Mouse (Mus musculus): ENCODE results near the gene Kcne4. TPM values are rescaled to one million over a fixed set of nuclear protein-coding genes. Genes with fewer than 3 reads are reported as not detected.
"Not testable (repeated sequence)": the region's sequence is repeated elsewhere in the genome, so short reads cannot be mapped to it uniquely, and the experiment has no call there.

Kcne4 gene
- polyA plus RNA-seq (2015; fragmentation: Nextera tagmentation; extraction: Ambion mirVana), result 1.6 and 1.9 TPM in 2 replicates

DNA sequence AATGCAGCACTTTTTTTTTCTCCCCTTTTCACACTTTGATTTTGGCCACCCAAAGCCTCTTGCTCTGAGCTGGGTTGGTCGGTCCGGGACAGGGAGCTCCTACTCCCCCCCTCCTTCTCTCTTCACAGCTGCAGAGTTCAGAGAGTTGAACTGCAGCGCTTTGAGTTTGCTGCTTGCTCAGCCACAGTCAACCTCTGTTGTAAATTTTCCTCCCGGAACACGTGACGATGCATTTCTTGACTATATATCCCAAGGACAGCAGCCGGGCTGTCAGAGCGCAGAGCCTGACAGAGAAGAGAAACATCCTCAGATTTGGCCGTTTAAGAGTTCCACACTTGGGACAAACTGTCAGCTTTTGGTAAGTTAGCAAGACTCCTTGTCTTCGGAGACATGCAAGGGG is at the start of gene Kcne4:
Gene Kcne4, plus strand, starts transcription at position 120 of the 400 bp plus-strand sequence.
- peaks cover under 1% of the 10 kb centered on the region; the same call in 1 of the 2 replicates for H3K4me1 ChIP-seq
- 78% methylated on average over 10 of the region's 10 CpGs for WGBS
- H3K4me2 ChIP-seq, result no peak within 1 kb of the TSS
- no peaks in the 10 kb centered on the region for H3K36me3 ChIP-seq (replicated peaks)
- H3K27me3 ChIP-seq (replicated peaks), result no peaks in the 10 kb centered on the region
- no peak for ATAC-seq (replicated peaks)
- H3K9ac ChIP-seq, result no peak within 1 kb of the TSS
- H3K4me3 ChIP-seq, result no peak within 1 kb of the TSS
- H3K9me3 ChIP-seq, result no peaks in the 10 kb centered on the region
- H3K27ac ChIP-seq, result no peak within 1 kb of the TSS

DNA sequence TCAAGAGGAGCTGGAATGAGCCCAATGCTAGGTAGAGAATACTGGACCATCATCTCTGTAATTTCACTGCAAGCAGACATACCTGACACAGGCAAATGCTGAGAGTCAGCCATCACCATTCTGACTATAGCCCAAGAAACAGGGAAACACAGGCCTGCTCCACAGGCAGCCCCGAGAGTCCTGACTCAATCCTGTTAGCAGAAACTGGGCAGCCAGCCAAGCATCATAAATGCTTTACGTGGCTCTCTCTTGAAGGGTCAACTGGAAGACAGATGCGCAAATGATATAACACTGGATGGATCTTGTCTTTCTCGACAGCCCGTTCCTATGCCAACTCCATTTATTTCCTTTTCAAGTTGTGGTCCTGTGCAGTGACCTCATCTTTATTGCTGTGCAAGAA is 34.7 kb upstream of the Kcne4 start:
- Histone ChIP-seq H3K4me2 (no peak overlapping the region), H3K27me3 (replicated peaks) (no peaks in the 10 kb centered on the region), H3K4me3 (no peak overlapping the region), H3K4me1 (no peaks in the 10 kb centered on the region), H3K9me3 (no peaks in the 10 kb centered on the region), H3K9ac (no peak overlapping the region), H3K36me3 (replicated peaks) (no peaks in the 10 kb centered on the region), H3K27ac (no peak overlapping the region)
- 53% methylated on average over 5 of the region's 5 CpGs for WGBS
- ATAC-seq (replicated peaks), result peak; percentile 85

DNA sequence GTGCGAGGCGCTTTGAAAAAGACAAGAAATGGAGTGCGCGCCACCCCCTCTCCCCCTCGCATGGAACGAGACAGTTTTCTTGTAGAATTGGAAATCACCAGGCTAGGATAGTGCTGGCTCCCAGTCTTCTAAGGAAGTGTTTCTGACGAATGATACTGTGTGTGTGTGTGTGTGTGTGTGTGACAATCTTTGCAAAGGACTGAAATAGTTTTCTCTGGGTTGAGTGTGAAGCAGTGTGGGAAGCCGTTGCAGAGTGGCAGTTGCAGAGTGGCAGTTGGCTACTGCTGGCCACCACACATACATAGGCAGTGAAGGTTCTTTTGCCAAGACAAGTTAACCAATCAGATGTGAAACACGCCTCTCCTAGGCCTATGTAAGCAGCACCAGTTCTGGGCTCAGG is 31.6 kb upstream of the Kcne4 start:
- H3K9ac ChIP-seq; H3K4me3 ChIP-seq; H3K4me1 ChIP-seq; H3K9me3 ChIP-seq; H3K36me3 ChIP-seq (replicated peaks); ATAC-seq (replicated peaks); H3K4me2 ChIP-seq; H3K27ac ChIP-seq; H3K27me3 ChIP-seq (replicated peaks): not testable (repeated sequence)
- 95% methylated on average over 9 of the region's 9 CpGs for WGBS

DNA sequence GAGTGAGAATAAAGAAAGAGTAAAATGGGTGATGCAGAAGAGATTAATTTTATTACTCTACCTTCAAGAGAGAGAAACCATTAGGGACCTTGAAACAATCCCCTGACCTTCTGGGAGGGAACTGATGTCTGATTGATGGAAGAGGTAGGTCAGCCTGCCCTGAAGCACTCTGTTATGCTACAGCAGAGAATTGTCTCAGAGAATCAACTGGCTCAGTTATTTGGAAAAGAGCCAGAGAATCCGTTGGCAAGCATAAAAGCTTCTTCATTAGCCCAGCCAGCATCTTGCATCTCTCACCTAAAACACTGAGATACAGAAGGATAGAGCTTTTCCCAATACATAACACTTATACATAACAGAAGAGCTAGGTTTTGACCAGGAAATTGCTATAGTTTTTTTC is 26.8 kb upstream of the Kcne4 start:
- Histone ChIP-seq H3K36me3 (replicated peaks) (no peaks in the 10 kb centered on the region), H3K9ac (no peak overlapping the region), H3K4me2 (no peak overlapping the region), H3K4me1 (no peaks in the 10 kb centered on the region), H3K27me3 (replicated peaks) (no peaks in the 10 kb centered on the region), H3K27ac (no peak overlapping the region), H3K4me3 (no peak overlapping the region), H3K9me3 (no peaks in the 10 kb centered on the region)
- no peak for ATAC-seq (replicated peaks)
- WGBS, result 32% methylated on average over 1 of the region's 1 CpGs

DNA sequence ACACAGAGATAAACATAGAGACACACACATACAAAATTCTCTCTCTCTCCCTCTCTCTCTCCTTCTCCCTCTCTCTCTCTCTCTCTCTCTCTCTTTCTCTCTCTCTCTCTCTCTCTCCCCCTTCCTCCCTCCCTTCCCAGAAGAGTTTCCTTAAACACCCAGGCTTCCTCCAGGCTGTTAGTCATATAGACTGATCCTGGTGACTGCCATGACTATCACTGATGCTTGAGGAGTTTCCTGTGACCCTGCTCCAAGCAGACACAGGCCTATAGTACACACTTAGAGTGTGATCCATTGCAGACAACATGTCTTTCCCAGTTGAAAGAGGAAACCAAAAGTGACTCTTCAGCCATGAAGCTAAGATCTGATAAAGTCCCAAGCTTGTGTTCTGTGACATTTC is 9.1 kb upstream of the Kcne4 start:
- Histone ChIP-seq H3K9me3 (no peaks in the 10 kb centered on the region), H3K36me3 (replicated peaks) (no peaks in the 10 kb centered on the region)
- no peak for ATAC-seq (replicated peaks)

DNA sequence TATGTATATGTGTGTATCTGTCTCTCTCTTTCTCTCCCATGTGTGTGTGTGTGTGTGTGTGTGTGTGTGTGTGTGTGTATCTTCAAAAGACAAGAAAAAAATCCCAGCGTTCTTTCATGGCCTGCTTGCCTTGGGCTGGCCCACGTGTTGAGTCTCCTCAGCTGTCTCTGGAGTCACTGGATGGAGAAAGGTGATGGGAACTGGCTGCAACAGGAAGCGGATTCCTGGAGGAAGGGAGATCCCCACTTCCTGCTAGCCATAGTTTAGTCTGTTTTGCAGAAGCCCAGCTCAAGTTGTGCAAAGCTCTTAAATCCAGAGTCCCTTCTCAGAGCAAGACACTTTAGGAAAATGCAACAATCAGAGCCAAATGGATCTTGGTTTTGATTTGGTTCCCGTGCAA is 6.7 kb upstream of the Kcne4 start:
- 72% methylated on average over 4 of the region's 4 CpGs for WGBS
- no peak for ATAC-seq (replicated peaks)
- Histone ChIP-seq H3K27ac (no peak overlapping the region), H3K4me2 (no peak overlapping the region), H3K36me3 (replicated peaks) (no peaks in the 10 kb centered on the region), H3K4me3 (no peak overlapping the region), H3K9ac (no peak overlapping the region), H3K4me1 (no peaks in the 10 kb centered on the region), H3K9me3 (no peaks in the 10 kb centered on the region), H3K27me3 (replicated peaks) (no peaks in the 10 kb centered on the region)

More for the DNA sequence above, 9.1 kb upstream of the Kcne4 start:
- Histone ChIP-seq H3K4me2 (no peak overlapping the region), H3K9ac (no peak overlapping the region), H3K27me3 (replicated peaks) (no peaks in the 10 kb centered on the region), H3K27ac (no peak overlapping the region), H3K4me3 (no peak overlapping the region), H3K4me1 (no peaks in the 10 kb centered on the region)

DNA sequence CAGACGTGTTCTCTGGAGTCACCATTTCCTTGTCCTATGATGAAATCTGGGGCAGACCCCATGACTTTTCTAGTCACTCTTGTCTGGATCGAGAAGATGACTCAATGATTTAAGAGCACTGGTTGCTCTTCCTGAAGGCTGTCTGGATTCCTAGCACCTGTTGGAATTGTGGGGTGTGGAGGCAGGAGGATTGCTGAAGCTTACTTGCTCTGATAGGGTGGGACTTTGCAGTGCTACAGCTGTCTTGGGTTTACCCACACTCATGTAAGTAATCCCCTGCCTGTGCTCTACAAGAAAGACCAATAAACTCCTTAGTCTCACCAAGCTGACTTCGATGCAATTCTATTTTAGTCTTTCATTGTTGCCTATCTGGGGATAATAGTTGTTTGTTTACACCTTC is 5.7 kb upstream of the Kcne4 start:
- H3K4me3 ChIP-seq, result no peak overlapping the region
- H3K9me3 ChIP-seq, result no peaks in the 10 kb centered on the region
- WGBS, result 93% methylated on average over 3 of the region's 3 CpGs
- no peaks in the 10 kb centered on the region for H3K27me3 ChIP-seq (replicated peaks)
- H3K4me2 ChIP-seq, result no peak overlapping the region
- H3K9ac ChIP-seq, result no peak overlapping the region
- H3K36me3 ChIP-seq (replicated peaks), result no peaks in the 10 kb centered on the region
- no peak overlapping the region for H3K27ac ChIP-seq
- H3K4me1 ChIP-seq, result no peaks in the 10 kb centered on the region
- no peak for ATAC-seq (replicated peaks)

DNA sequence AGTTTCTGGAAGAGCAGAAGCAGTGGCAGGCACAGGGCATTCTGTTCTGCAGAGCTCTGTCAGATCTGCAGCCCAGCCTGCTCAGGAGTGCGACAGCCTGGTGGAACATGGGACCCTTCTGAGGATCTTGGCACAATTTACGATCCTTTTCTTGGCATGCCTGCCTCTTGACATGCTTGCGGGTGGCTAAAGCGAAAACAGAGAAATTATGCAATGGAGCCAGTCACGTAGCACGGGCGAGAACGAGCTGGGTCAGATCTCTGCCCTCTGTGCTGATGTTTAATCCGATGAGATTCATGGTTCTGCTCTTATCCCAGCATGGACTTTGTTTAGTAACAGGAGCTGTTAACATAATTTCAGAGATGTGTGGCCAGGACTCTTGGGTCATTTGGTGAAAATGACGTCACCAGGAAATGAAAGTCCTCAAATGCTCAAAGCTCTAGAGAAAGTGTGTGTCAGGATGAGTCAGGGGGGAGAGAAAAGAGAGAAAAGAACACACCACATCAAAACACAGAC is 4.5 kb upstream of the Kcne4 start:
- Histone ChIP-seq H3K27me3 (replicated peaks) (no peaks in the 10 kb centered on the region), H3K4me1 (no peaks in the 10 kb centered on the region), H3K36me3 (replicated peaks) (no peaks in the 10 kb centered on the region), H3K9me3 (no peaks in the 10 kb centered on the region), H3K4me3 (no peak overlapping the region), H3K9ac (no peak overlapping the region), H3K4me2 (no peak overlapping the region), H3K27ac (no peak overlapping the region)
- no peak for ATAC-seq (replicated peaks)
- WGBS, result 75% methylated on average over 10 of the region's 10 CpGs

DNA sequence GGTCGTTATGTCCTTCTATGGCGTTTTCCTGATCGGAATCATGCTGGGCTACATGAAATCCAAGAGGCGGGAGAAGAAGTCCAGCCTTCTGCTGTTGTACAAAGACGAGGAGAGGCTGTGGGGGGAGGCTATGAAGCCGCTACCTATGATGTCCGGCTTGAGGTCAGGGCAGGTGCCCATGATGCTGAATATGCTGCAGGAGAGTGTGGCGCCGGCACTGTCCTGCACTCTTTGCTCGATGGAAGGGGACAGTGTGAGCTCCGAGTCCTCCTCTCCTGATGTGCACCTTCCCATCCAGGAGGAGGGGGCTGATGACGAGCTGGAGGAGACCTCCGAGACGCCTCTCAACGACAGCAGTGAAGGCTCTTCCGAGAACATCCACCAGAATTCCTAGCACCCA is 1.2 kb downstream of the Kcne4 start:
- ATAC-seq (replicated peaks), result no peak
- Histone ChIP-seq H3K27ac (no peak overlapping the region), H3K4me1 (peaks cover 7% of the 10 kb centered on the region; the same call in 1 of the 2 replicates), H3K36me3 (replicated peaks) (no peaks in the 10 kb centered on the region), H3K9ac (no peak overlapping the region), H3K4me3 (no peak overlapping the region), H3K4me2 (no peak overlapping the region), H3K9me3 (no peaks in the 10 kb centered on the region), H3K27me3 (replicated peaks) (no peaks in the 10 kb centered on the region)
- WGBS, result 93% methylated on average over 16 of the region's 16 CpGs

DNA sequence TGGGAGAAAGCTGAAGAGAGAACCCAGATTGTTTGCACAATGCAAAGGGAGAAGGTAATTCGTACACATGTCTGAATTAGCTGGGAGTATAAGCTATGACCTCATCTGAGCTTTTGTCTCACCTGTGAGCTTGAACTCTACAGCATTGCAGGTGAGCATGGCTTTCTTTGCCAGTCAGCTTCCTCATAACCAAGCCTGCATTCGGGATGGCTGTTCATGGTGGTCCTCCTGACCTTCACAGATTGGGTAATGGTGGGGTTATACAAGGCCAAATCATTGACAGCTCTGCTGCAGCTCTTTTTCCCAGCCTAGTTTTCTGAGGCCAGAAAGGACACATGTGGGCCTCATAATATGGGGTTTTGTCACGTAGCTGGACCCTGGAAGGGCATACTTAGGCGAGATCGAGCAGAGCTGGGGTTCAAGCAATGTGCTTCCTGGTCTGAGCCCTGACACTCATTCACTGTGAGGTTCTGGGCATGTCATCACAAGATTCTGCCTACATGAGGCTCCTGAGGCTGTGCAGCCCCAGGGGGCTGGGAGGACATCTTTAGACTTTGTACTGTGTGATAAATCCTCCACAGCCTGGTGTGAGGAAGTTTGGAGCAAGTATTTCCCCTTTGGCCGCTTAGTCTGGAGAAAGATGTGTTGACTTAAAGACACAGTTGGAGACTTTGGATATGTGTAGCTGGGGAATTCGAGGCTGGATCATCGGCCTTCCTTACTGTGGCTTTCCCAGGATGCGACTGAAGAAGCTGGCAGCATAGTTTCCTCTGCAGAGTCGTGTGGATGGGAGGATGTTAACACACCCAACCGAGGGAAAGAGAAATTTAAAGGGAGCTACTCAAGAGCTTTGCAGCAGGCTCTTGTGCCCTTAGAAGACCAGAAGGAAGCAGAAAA is 2.3 kb downstream of the Kcne4 start:
- Histone ChIP-seq H3K9me3 (no peaks in the 10 kb centered on the region), H3K27me3 (replicated peaks) (no peaks in the 10 kb centered on the region), H3K36me3 (replicated peaks) (no peaks in the 10 kb centered on the region), H3K27ac (no peak overlapping the region), H3K4me2 (no peak overlapping the region), H3K4me1 (peaks cover 7% of the 10 kb centered on the region; the same call in 1 of the 2 replicates), H3K9ac (no peak overlapping the region), H3K4me3 (no peak overlapping the region)
- no peak for ATAC-seq (replicated peaks)
- 68% methylated on average over 11 of the region's 11 CpGs for WGBS

DNA sequence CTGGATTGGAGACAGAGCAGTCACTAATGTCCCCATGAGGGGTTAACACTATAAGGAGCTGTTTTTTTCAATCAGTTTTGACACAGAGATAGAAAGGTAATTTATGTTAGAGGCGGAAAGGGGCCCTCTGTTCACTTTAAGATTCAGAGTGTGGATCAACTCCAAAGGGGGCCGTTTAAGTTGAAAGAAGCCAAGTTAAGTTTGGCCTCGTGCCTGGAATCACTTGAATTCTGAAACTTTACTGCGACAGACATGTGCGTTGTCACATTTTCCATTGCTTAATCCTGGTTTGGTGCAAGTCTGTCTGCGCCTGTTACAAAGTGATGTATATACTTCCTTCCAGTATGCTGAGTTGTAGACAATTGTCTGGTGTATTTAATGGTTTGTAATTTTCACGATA is 3.0 kb downstream of the Kcne4 start:
- H3K27me3 ChIP-seq (replicated peaks), result no peaks in the 10 kb centered on the region
- 40% methylated on average over 7 of the region's 7 CpGs for WGBS
- no peak overlapping the region for H3K27ac ChIP-seq
- peak; percentile 71 for ATAC-seq (replicated peaks)
- H3K4me1 ChIP-seq, result peaks cover 7% of the 10 kb centered on the region; the same call in 1 of the 2 replicates
- H3K9me3 ChIP-seq, result no peaks in the 10 kb centered on the region
- H3K9ac ChIP-seq, result no peak overlapping the region
- no peak overlapping the region for H3K4me3 ChIP-seq
- H3K4me2 ChIP-seq, result no peak overlapping the region
- H3K36me3 ChIP-seq (replicated peaks), result no peaks in the 10 kb centered on the region

DNA sequence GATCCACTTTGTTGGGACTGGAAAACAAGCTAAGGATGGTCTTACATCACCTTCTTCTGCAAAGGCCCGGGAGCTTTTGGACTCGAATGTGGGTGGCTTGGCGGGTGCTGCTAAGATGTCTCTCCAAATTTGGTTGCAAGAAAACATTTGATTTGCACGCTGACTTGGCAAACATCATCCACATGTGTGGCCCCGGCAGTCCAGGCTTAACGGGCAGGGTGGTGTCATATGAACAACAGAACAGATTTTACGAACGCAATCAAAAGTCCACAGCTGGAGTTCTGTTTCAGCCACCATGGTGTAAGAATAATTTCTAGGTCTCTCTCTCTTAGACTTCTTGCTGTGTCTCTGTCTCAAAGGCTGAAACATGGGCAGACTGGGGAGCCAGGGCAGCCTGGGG is 3.6 kb downstream of the Kcne4 start:
- no peak for ATAC-seq (replicated peaks)
- H3K36me3 ChIP-seq (replicated peaks), result no peaks in the 10 kb centered on the region
- no peak overlapping the region for H3K4me3 ChIP-seq
- no peak overlapping the region for H3K27ac ChIP-seq
- peaks cover 7% of the 10 kb centered on the region; the same call in 1 of the 2 replicates for H3K4me1 ChIP-seq
- H3K9ac ChIP-seq, result no peak overlapping the region
- H3K27me3 ChIP-seq (replicated peaks), result no peaks in the 10 kb centered on the region
- 66% methylated on average over 8 of the region's 8 CpGs for WGBS
- no peaks in the 10 kb centered on the region for H3K9me3 ChIP-seq
- no peak overlapping the region for H3K4me2 ChIP-seq

DNA sequence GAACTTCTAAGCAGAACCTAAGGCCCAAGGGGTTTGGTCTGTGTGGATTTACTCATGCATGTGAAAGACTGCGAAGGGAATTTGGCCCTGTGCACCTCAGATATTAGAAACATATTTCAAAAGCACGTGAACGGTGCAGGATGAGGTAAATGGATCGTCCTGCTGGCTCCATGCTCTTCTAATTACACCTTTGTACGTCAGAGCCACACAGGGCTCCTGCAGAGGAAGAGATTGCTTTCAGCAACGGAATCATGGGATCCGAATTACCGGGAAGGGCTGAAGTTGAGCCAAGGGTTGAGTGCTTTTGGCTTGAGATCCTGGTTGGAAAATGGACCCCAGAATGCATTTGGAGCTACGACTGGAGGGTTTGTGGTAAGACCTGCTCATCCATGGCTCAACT is 4.6 kb downstream of the Kcne4 start:
- 71% methylated on average over 9 of the region's 9 CpGs for WGBS
- no peak overlapping the region for H3K9ac ChIP-seq
- no peak for ATAC-seq (replicated peaks)
- no peaks in the 10 kb centered on the region for H3K36me3 ChIP-seq (replicated peaks)
- no peak overlapping the region for H3K27ac ChIP-seq
- no peaks in the 10 kb centered on the region for H3K27me3 ChIP-seq (replicated peaks)
- H3K4me1 ChIP-seq, result peaks cover 7% of the 10 kb centered on the region; the same call in 1 of the 2 replicates
- no peak overlapping the region for H3K4me2 ChIP-seq
- H3K9me3 ChIP-seq, result no peaks in the 10 kb centered on the region
- H3K4me3 ChIP-seq, result no peak overlapping the region

Measured in midbrain, embryonic 15.5 days (tissue).